Mouse (Mus musculus): ENCODE data around the gene 6030452D12Rik. TPM values are rescaled to one million over a fixed set of nuclear protein-coding genes. Genes with fewer than 3 reads are reported as not detected.

The 6030452D12Rik gene
- polyA plus RNA-seq, 1 experiment from 2014 or later = not detected

- Histone ChIP-seq H3K4me1 (ENCODE audit: control insufficient read depth, insufficient read depth, low read length) (peaks cover 22% of the 10 kb centered on the region), H3K27ac (ENCODE audit: low read length) (peak overlapping the region; percentile 76), H3K4me3 (ENCODE audit: low read length) (no peak overlapping the region), H3K9me3 (replicated peaks; ENCODE audit: control insufficient read depth, low read length) (peaks cover 4% of the 10 kb centered on the region), H3K36me3 (ENCODE audit: control insufficient read depth, insufficient read depth) (no peaks in the 10 kb centered on the region; the same call in 1 of the 2 replicates), H3K9ac (ENCODE audit: low read length) (peak overlapping the region; percentile 3; the same call in 1 of the 2 replicates), H3K27me3 (ENCODE audit: control insufficient read depth, insufficient read depth, low read length) (no peaks in the 10 kb centered on the region), H3K4me2 (ENCODE audit: low read depth, low read length) (no peak overlapping the region)
- WGBS = 68% methylated on average over 9 of the region's 9 CpGs
- no peak for ATAC-seq (replicated peaks; ENCODE audit: extremely low read depth, insufficient read depth, low FRiP score)
Observed at GRCm38 (mm10) chr8:106527241-106528036, 27.1 kb downstream of the 6030452D12Rik start.

GRCm38 (mm10) chr8:106528596-106529249 is 28.4 kb downstream of the 6030452D12Rik start:
- Histone ChIP-seq H3K36me3 (ENCODE audit: control insufficient read depth, insufficient read depth) (no peaks in the 10 kb centered on the region; the same call in 1 of the 2 replicates), H3K9me3 (replicated peaks; ENCODE audit: control insufficient read depth, low read length) (peaks cover 4% of the 10 kb centered on the region), H3K27me3 (ENCODE audit: control insufficient read depth, insufficient read depth, low read length) (no peaks in the 10 kb centered on the region), H3K4me1 (ENCODE audit: control insufficient read depth, insufficient read depth, low read length) (peaks cover 23% of the 10 kb centered on the region), H3K4me3 (ENCODE audit: low read length) (no peak overlapping the region), H3K4me2 (ENCODE audit: low read depth, low read length) (no peak overlapping the region), H3K9ac (ENCODE audit: low read length) (no peak overlapping the region), H3K27ac (ENCODE audit: low read length) (no peak overlapping the region)
- WGBS = 73% methylated on average over 9 of the region's 9 CpGs
- no peak for ATAC-seq (replicated peaks; ENCODE audit: extremely low read depth, insufficient read depth, low FRiP score)

- no peaks in the 10 kb centered on the region for H3K36me3 ChIP-seq (ENCODE audit: control insufficient read depth, insufficient read depth)
- peak overlapping the region; percentile 18 for H3K27ac ChIP-seq (ENCODE audit: low read length)
- no peak overlapping the region for H3K4me2 ChIP-seq (ENCODE audit: low read depth, low read length)
- no peak overlapping the region for H3K4me3 ChIP-seq (ENCODE audit: low read length)
- H3K4me1 ChIP-seq (ENCODE audit: control insufficient read depth, insufficient read depth, low read length) = peaks cover 30% of the 10 kb centered on the region
- no peak overlapping the region for H3K9ac ChIP-seq (ENCODE audit: low read length)
- WGBS = 74% methylated on average over 10 of the region's 10 CpGs
- no peaks in the 10 kb centered on the region for H3K27me3 ChIP-seq (ENCODE audit: control insufficient read depth, insufficient read depth, low read length)
- H3K9me3 ChIP-seq (replicated peaks; ENCODE audit: control insufficient read depth, low read length) = peaks cover 4% of the 10 kb centered on the region
- ATAC-seq (replicated peaks; ENCODE audit: extremely low read depth, insufficient read depth, low FRiP score) = no peak
Observed at GRCm38 (mm10) chr8:106529885-106530482, 29.7 kb downstream of the 6030452D12Rik start.

GRCm38 (mm10) chr8:106530566-106530965 is 30.2 kb downstream of the 6030452D12Rik start:
- Histone ChIP-seq H3K27ac (ENCODE audit: low read length) (no peak overlapping the region), H3K9ac (ENCODE audit: low read length) (no peak overlapping the region), H3K4me2 (ENCODE audit: low read depth, low read length) (no peak overlapping the region), H3K36me3 (ENCODE audit: control insufficient read depth, insufficient read depth) (no peaks in the 10 kb centered on the region), H3K4me3 (ENCODE audit: low read length) (no peak overlapping the region), H3K27me3 (ENCODE audit: control insufficient read depth, insufficient read depth, low read length) (no peaks in the 10 kb centered on the region), H3K4me1 (ENCODE audit: control insufficient read depth, insufficient read depth, low read length) (peaks cover 30% of the 10 kb centered on the region), H3K9me3 (replicated peaks; ENCODE audit: control insufficient read depth, low read length) (peaks cover 4% of the 10 kb centered on the region)
- 75% methylated on average over 4 of the region's 4 CpGs for WGBS
- ATAC-seq (replicated peaks; ENCODE audit: extremely low read depth, insufficient read depth, low FRiP score) = no peak

- ATAC-seq (replicated peaks; ENCODE audit: extremely low read depth, insufficient read depth, low FRiP score) = no peak
- H3K4me3 ChIP-seq (ENCODE audit: low read length) = no peak overlapping the region
- no peaks in the 10 kb centered on the region for H3K27me3 ChIP-seq (ENCODE audit: control insufficient read depth, insufficient read depth, low read length)
- H3K4me2 ChIP-seq (ENCODE audit: low read depth, low read length) = no peak overlapping the region
- no peak overlapping the region for H3K9ac ChIP-seq (ENCODE audit: low read length)
- H3K27ac ChIP-seq (ENCODE audit: low read length) = no peak overlapping the region
- peaks cover 3% of the 10 kb centered on the region; the same call in 1 of the 2 replicates for H3K36me3 ChIP-seq (ENCODE audit: control insufficient read depth, insufficient read depth)
- peaks cover 4% of the 10 kb centered on the region for H3K9me3 ChIP-seq (replicated peaks; ENCODE audit: control insufficient read depth, low read length)
- WGBS = 77% methylated on average over 7 of the region's 7 CpGs
- H3K4me1 ChIP-seq (ENCODE audit: control insufficient read depth, insufficient read depth, low read length) = peaks cover 18% of the 10 kb centered on the region
Observed at GRCm38 (mm10) chr8:106533709-106534108, 33.4 kb downstream of the 6030452D12Rik start.

- ATAC-seq (replicated peaks; ENCODE audit: extremely low read depth, insufficient read depth, low FRiP score) = peak; percentile 46; the same call in 1 of the 2 replicates
- WGBS = 29% methylated on average over 6 of the region's 6 CpGs
- Histone ChIP-seq H3K27ac (ENCODE audit: low read length) (no peak overlapping the region), H3K9ac (ENCODE audit: low read length) (no peak overlapping the region), H3K27me3 (ENCODE audit: control insufficient read depth, insufficient read depth, low read length) (no peaks in the 10 kb centered on the region), H3K36me3 (ENCODE audit: control insufficient read depth, insufficient read depth) (peaks cover 6% of the 10 kb centered on the region), H3K4me2 (ENCODE audit: low read depth, low read length) (no peak overlapping the region), H3K9me3 (replicated peaks; ENCODE audit: control insufficient read depth, low read length) (peaks cover 4% of the 10 kb centered on the region), H3K4me1 (ENCODE audit: control insufficient read depth, insufficient read depth, low read length) (peaks cover 14% of the 10 kb centered on the region), H3K4me3 (ENCODE audit: low read length) (no peak overlapping the region)
Observed at GRCm38 (mm10) chr8:106534449-106534848, 34.1 kb downstream of the 6030452D12Rik start.

- no peak overlapping the region for H3K9ac ChIP-seq (ENCODE audit: low read length)
- peaks cover 9% of the 10 kb centered on the region for H3K4me1 ChIP-seq (ENCODE audit: control insufficient read depth, insufficient read depth, low read length)
- H3K27me3 ChIP-seq (ENCODE audit: control insufficient read depth, insufficient read depth, low read length) = no peaks in the 10 kb centered on the region
- H3K9me3 ChIP-seq (replicated peaks; ENCODE audit: control insufficient read depth, low read length) = peaks cover 2% of the 10 kb centered on the region
- no peak overlapping the region for H3K4me3 ChIP-seq (ENCODE audit: low read length)
- no peak for ATAC-seq (replicated peaks; ENCODE audit: extremely low read depth, insufficient read depth, low FRiP score)
- no peak overlapping the region for H3K27ac ChIP-seq (ENCODE audit: low read length)
- H3K4me2 ChIP-seq (ENCODE audit: low read depth, low read length) = no peak overlapping the region
- 74% methylated on average over 4 of the region's 4 CpGs for WGBS
- H3K36me3 ChIP-seq (ENCODE audit: control insufficient read depth, insufficient read depth) = peaks cover 6% of the 10 kb centered on the region
Observed at GRCm38 (mm10) chr8:106535448-106535847, 35.1 kb downstream of the 6030452D12Rik start.

- no peak overlapping the region for H3K4me3 ChIP-seq (ENCODE audit: low read length)
- no peak overlapping the region for H3K27ac ChIP-seq (ENCODE audit: low read length)
- peaks cover 3% of the 10 kb centered on the region; the same call in 1 of the 2 replicates for H3K4me1 ChIP-seq (ENCODE audit: control insufficient read depth, insufficient read depth, low read length)
- H3K36me3 ChIP-seq (ENCODE audit: control insufficient read depth, insufficient read depth) = peaks cover 12% of the 10 kb centered on the region
- no peak for ATAC-seq (replicated peaks; ENCODE audit: extremely low read depth, insufficient read depth, low FRiP score)
- H3K4me2 ChIP-seq (ENCODE audit: low read depth, low read length) = no peak overlapping the region
- 69% methylated on average over 5 of the region's 5 CpGs for WGBS
- H3K9me3 ChIP-seq (replicated peaks; ENCODE audit: control insufficient read depth, low read length) = no peaks in the 10 kb centered on the region
- no peaks in the 10 kb centered on the region for H3K27me3 ChIP-seq (ENCODE audit: control insufficient read depth, insufficient read depth, low read length)
- H3K9ac ChIP-seq (ENCODE audit: low read length) = no peak overlapping the region
Observed at GRCm38 (mm10) chr8:106539193-106539592, 38.9 kb downstream of the 6030452D12Rik start.

- H3K36me3 ChIP-seq (ENCODE audit: control insufficient read depth, insufficient read depth) = peaks cover 16% of the 10 kb centered on the region
- ATAC-seq (replicated peaks; ENCODE audit: extremely low read depth, insufficient read depth, low FRiP score) = no peak
Observed at GRCm38 (mm10) chr8:106541002-106541401, 40.7 kb downstream of the 6030452D12Rik start.

More at GRCm38 (mm10) chr8:106541002-106541401, 40.7 kb downstream of the 6030452D12Rik start:
- H3K4me1 ChIP-seq (ENCODE audit: control insufficient read depth, insufficient read depth, low read length) = no peaks in the 10 kb centered on the region
- H3K27ac ChIP-seq (ENCODE audit: low read length) = no peak overlapping the region
- no peak overlapping the region for H3K9ac ChIP-seq (ENCODE audit: low read length)
- H3K27me3 ChIP-seq (ENCODE audit: control insufficient read depth, insufficient read depth, low read length) = no peaks in the 10 kb centered on the region
- no peak overlapping the region for H3K4me2 ChIP-seq (ENCODE audit: low read depth, low read length)
- H3K9me3 ChIP-seq (replicated peaks; ENCODE audit: control insufficient read depth, low read length) = no peaks in the 10 kb centered on the region
- 77% methylated on average over 11 of the region's 11 CpGs for WGBS
- no peak overlapping the region for H3K4me3 ChIP-seq (ENCODE audit: low read length)
